Mouse (Mus musculus) spleen, adult 12 weeks (tissue): ENCODE data around the gene Psmd1.

ENCODE experiments used
- DNase-seq: peaks from one replicate; pipeline ENCODE4 v3.0.0; 2022; ENCODE audit warnings: low spot score

Gene Psmd1

GRCm38 (mm10) chr1:86062523-86062922 is 1.7 kb upstream of the Psmd1 start:
- no peak for DNase-seq

- DNase-seq = no peak
These were observed 12.4 kb downstream of the Psmd1 start for GRCm38 (mm10) chr1:86076565-86076964.

- DNase-seq = no peak
These were observed 30.2 kb downstream of the Psmd1 start for GRCm38 (mm10) chr1:86094413-86094812.

DNA sequence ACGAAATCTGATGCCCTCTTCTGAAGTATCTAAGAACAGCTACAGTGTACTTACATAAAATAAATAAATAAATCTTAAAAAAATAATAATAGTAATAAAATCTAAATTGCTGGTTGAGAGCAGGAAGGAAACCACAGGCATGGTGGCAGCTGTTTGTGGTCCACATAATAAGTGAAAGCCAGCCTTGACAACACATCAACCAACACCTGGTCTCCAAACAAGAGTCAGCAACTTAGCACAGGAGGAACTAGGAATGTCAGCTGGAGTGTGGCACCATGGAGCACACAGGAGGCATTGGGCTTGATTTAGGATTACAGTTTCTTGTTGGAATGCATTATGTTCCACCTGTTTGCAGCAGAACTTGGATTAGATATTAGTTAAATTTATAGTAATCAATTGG is 40.9 kb downstream of the Psmd1 start:
- no peak for DNase-seq

- no peak for DNase-seq
These were observed 47.6 kb downstream of the Psmd1 start, which contains the start of gene Htr2b for GRCm38 (mm10) chr1:86111779-86112178. Gene Htr2b, minus strand, starts transcription at chr1:86111970.

DNA sequence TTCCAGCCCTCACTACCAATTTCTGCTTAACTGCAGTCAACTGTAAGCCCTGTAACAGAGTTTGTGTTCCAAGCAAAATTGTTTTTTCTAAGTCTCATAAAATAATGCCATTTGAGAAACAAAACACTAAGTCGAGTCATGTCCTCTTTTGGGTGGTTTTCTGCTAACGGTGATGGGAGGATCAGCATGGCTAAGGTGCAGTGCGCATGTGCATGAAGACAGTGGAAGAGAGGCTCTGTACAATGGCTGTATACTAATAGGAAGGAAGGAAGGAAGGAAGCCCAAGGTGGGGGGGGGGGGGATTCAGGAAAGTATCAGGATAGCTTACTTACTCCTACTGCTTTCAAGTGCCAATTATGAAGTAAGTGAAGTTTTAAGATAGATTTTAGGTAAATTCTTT is 50.0 kb downstream of the Psmd1 start:
- no peak for DNase-seq

GRCm38 (mm10) chr1:86119549-86119948 is 55.4 kb downstream of the Psmd1 start:
- DNase-seq = no peak

GRCm38 (mm10) chr1:86126036-86126435 is 61.8 kb downstream of the Psmd1 start:
- no peak for DNase-seq

DNA sequence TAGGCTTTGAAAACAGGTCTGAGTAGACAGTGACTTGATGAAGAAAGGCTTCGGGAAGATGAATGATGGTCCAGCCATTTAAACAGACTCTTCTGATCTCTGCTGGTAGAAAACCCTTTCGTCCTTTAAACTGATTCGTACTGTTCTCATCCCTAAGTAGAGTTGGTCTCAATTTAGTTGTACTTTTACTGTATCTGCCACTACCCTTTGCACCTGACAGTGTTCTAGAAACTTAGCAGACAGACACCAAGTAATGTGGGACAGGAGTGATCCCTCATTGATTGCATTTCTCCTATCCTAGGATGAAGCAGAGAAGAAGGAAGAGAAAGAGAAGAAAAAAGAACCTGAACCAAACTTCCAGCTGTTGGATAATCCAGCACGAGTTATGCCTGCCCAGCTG is 69.2 kb downstream of the Psmd1 start, which contains the start of gene Gm21972:
TSS of gene Gm21972 (plus strand) at position 301 of the 400 bp plus-strand sequence.
- no peak for DNase-seq

GRCm38 (mm10) chr1:86135315-86135714 is 71.1 kb downstream of the Psmd1 start:
- DNase-seq = no peak

GRCm38 (mm10) chr1:86141081-86141480 is 76.9 kb downstream of the Psmd1 start:
- DNase-seq = no peak

DNA sequence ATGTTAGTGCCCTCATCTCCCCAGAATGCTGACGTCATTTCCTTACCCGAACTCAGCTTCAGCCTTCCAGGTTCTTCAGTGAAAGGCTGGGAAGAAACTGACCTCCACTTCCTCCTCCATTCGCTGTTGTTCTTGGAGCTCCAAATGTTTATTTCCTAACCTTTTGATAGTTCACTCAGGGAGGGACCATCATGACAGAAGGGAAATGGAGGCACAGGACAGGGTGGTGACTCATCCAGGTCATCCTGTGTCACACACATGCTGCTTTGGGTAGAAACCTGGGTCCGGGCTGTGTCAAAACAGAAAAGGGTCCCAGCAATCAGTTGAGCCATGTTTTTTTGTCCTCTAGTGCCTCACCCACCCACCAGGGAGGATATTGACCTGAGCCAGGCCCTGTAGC is 79.0 kb downstream of the Psmd1 start:
- DNase-seq = no peak

- DNase-seq = no peak
These were observed 80.1 kb downstream of the Psmd1 start for GRCm38 (mm10) chr1:86144001-86144944.

DNA sequence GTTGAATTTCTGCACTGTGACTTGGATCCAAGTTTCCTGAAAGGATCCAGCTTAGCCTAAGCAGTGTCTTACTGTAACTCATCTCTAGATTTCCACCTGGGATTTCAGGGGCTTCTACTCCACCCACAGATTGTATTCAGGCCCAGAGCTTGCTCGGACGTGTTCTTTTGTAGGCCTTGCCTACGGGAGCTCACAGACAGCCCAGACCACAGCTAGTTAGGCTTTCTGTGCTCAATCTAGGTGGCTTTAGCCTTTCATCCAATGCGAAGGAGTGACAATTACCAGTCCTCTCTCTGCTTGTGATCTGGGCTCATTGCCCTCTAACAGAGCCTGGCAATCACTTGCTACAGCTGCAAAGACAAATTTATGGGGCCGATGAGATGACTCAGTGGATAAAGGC is 82.1 kb downstream of the Psmd1 start:
- DNase-seq = no peak

DNA sequence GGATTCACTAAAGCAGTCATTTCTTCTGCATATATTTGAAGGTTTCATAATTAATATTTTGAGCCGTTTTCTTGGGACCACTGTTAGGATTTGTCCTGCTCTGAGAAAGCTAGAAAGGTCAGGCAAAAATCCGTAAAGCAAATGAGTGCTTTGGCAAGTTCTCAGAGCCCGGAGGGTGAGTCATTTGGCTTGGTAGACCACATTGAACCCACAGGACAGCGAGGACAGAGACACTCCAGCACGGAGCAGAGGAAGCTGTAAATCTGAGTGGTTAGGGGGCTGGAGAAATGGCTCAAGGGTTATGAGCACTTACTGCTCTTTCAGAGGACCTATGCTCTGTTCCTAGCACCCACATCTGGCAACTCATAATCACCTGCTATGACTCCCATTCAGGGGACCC is 83.4 kb downstream of the Psmd1 start:
- no peak for DNase-seq

DNA sequence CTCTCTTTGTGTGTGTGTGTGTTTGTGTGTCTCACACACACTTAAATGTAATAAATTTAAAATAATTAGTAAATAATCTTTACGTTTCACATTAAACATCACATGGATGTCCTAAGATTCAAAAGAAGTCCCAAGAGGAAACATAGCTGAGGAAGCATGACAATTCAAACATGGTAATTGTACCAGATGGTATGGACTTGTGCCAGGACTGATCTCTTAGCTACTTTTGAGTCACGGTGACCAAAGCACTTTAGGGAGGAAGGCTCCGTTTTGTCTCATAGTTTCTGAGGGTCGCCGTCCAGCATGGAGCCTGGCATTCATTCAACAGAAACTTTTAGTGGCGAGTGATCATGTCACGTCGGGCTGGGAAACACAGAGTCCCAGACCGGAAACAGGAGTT is 84.0 kb downstream of the Psmd1 start:
- no peak for DNase-seq

DNA sequence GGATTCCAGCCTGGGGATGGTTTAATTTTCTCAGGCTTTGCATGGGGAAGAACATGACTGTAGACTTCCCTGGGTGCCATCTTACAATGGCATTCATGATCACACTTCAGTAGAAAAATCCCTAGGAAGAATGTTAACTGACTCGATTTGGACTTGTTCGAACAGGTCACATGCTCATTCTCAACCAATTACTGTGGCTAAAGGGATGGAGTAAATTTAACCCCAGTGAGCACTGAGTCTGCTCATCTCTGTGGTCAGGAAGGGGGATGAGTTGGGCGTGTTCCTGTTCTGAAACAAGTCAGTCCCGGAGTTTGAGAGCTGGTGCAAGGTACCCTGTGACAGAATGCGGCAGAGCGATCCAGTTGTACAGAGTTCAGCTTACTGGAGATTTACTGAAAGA is 86.7 kb downstream of the Psmd1 start:
- DNase-seq = no peak

GRCm38 (mm10) chr1:86151376-86151775 is 87.2 kb downstream of the Psmd1 start:
- DNase-seq = no peak

DNA sequence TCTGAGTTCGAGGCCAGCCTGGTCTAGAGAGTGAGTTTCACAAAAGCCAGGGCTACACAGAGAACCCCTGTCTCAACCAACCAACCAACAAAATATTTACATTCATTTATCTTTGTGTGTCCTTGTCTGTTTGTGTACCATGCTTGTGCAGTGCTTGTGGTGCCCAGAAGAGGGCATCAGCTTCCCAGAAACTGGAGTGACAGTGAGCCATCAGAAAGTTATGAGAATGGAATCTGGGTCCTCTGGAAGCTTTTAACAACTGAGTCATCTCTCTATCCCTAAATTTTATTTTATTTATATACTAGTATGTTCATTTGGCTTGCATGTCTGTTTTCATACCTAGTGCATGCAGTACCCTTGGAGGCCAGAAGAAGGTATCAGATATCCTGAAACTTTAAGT is 88.4 kb downstream of the Psmd1 start:
- no peak for DNase-seq

DNA sequence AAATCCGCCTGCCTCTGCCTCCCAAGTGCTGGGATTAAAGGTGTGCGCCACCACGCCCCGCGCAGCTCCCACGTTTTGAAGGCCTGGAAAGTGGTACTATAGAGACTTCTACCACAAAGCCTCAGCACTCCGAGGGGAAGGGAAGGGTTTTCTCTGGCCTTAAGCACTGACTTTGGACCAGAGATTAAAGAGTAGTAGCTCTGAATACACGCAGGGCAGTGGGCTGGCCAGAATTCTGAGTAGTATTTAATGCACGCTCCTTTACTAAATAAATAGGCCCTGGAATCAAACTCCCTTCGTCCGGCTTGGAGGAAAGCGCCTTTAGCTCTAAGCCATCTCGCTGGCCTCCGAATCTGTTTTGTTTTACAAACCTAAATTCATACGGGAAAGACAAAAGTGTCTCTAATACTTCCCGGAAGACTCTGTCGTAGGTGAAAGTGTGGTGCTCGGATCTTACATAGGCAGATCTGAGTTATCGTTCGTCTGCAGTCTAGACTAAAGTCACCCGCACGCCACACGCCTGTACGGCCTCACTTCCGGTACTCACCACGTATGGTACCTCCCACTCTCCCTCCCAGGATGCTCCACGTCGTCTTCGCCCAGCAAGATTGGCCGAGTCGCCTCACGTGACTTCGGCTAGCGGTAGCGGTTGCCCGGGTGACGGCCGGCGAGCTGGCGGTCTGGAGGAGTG is 90.1 kb downstream of the Psmd1 start, which contains the start of gene Armc9:
TSS of gene Armc9 (plus strand) at position 648 of the 691 bp plus-strand sequence.
- DNase-seq = peak; percentile 90

- no peak for DNase-seq
These were observed 90.6 kb downstream of the Psmd1 start for GRCm38 (mm10) chr1:86154824-86155164.

DNA sequence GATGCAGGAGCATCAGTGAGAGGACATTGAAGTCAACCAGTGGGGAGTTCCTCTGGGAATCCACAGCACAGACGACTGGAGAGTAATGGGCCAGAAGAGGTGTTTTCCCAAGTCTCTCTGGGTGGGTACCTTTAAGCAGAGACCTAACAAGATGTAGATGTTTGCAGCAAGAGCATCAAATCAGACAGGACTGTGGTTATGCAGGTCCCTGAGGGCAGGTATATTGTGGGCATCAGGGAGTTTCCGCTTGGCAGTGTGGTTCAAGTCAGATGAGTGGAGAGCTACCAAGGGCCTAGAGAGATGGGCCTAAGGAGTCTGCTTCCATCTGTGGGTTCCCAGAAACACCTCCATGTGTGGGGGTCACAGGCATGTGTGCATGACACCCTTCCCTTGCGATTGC is 91.9 kb downstream of the Psmd1 start:
- no peak for DNase-seq

DNA sequence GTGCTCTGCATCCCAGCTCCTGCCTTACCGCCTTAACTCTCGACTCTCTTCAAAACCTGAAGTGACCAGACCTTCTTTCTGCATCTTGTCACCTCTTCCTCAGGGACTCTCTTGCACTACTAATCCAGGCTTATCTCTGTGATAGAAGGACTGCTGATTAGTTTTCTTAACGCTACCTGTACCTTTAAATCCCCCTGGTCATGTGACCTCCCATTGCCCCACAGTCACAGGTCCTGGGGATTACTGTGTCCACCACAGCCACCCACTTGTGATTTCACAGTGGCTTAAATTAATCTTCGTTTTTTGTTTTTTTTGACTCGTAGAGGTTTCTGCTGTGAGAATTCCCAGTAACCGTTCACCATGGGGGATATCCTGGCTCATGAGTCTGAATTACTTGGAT is 92.4 kb downstream of the Psmd1 start:
- no peak for DNase-seq
